Mouse (Mus musculus) liver, adult 2 months (tissue): Measurements from ENCODE around the gene D11Wsu47e.

ENCODE experiments used
- CTCF ChIP-seq: fragments of 200-500 bp; IDR thresholded peaks from 2 replicates; pipeline ENCODE4 v1.5.1; 2011; ENCODE audit warnings: low read depth, low read length, control low read depth
- POLR2A ChIP-seq: fragments of 200-500 bp; IDR thresholded peaks from 2 replicates; pipeline ENCODE4 v1.6.1; 2011; ENCODE audit warnings: low read length, control low read depth; ENCODE audit not compliant: insufficient read depth; ENCODE audit errors: extremely low read depth

- TF ChIP-seq CTCF (no peak), POLR2A (no peak)
Observed at GRCm38 (mm10) chr11:113687031-113687430, 2.8 kb downstream of the D11Wsu47e start.
